Mouse (Mus musculus) liver, adult 2 months (tissue): Measurements from ENCODE around the gene Uckl1. TPM values are rescaled to one million over a fixed set of nuclear protein-coding genes. Genes with fewer than 3 reads are reported as not detected.

Experiments
- DNase-seq: peaks from one replicate; pipeline ENCODE4 v3.0.0-alpha.2; 2011; ENCODE audit warnings: low read depth, low spot score; ENCODE audit errors: extremely low read depth
- H3K27ac ChIP-seq: fragments of 200-500 bp; replicated peaks from 2 replicates; pipeline ENCODE4 v1.5.1; 2012; ENCODE audit warnings: low read depth, mild to moderate bottlenecking, control low read depth, inconsistent platforms, low read length; ENCODE audit not compliant: insufficient read depth
- H3K27me3 ChIP-seq: fragments of 200-500 bp; 2 replicates; pipeline ENCODE4 v1.6.1; 2012; ENCODE audit warnings: mild to moderate bottlenecking, moderate library complexity, low read length, inconsistent platforms; ENCODE audit not compliant: control insufficient read depth, insufficient read depth
- H3K36me3 ChIP-seq: fragments of 200-500 bp; 2 replicates; pipeline ENCODE4 v1.6.1; 2012; ENCODE audit warnings: low read length, inconsistent platforms; ENCODE audit not compliant: control insufficient read depth, insufficient read depth
- H3K4me1 ChIP-seq: fragments of 200-500 bp; 2 replicates; pipeline ENCODE4 v1.6.1; 2011; ENCODE audit warnings: low read length; ENCODE audit not compliant: control insufficient read depth, insufficient read depth
- H3K4me3 ChIP-seq: fragments of 200-500 bp; 2 replicates; pipeline ENCODE4 v1.5.1; 2011; ENCODE audit warnings: low read depth, mild to moderate bottlenecking, control low read depth, low read length, moderate library complexity; ENCODE audit not compliant: insufficient read depth
- H3K79me2 ChIP-seq: fragments of 200-500 bp; 2 replicates; pipeline ENCODE4 v1.6.1; 2012; ENCODE audit warnings: inconsistent platforms, mild to moderate bottlenecking, low read length, moderate library complexity; ENCODE audit not compliant: control insufficient read depth, insufficient read depth
- H3K9ac ChIP-seq: fragments of 200-500 bp; 2 replicates; pipeline ENCODE4 v1.6.1; 2012; ENCODE audit warnings: low read depth, mild to moderate bottlenecking, control low read depth, inconsistent platforms, low read length
- CTCF ChIP-seq: fragments of 200-500 bp; IDR thresholded peaks from 2 replicates; pipeline ENCODE4 v1.5.1; 2011; ENCODE audit warnings: low read depth, low read length, control low read depth
- POLR2A ChIP-seq: fragments of 200-500 bp; IDR thresholded peaks from 2 replicates; pipeline ENCODE4 v1.6.1; 2011; ENCODE audit warnings: low read length, control low read depth; ENCODE audit not compliant: insufficient read depth; ENCODE audit errors: extremely low read depth
- WGBS: fragments of 180-500 bp; shearing (Covaris S2); methylation state at CpG from one replicate; pipeline ENCODE4 v1.1.7; 2018; 5-methylcytosine and 5-hydroxymethylcytosine counted together
- polyA plus RNA-seq: library from polyadenylated mRNA; depleted of rRNA; stranded (reverse); fragments of >200 nt; gene quantifications from 2 replicates; pipeline ENCODE4 v1.2.3, GENCODE M21; 2012
- total RNA-seq: library from RNA; depleted of rRNA; stranded (reverse); fragments of >200 nt; gene quantifications from 2 replicates; pipeline ENCODE4 v1.2.3, GENCODE M21; 2014

Uckl1 gene
- total and polyA plus RNA-seq, 2 experiments = 30.9 to 90.1 TPM

DNA sequence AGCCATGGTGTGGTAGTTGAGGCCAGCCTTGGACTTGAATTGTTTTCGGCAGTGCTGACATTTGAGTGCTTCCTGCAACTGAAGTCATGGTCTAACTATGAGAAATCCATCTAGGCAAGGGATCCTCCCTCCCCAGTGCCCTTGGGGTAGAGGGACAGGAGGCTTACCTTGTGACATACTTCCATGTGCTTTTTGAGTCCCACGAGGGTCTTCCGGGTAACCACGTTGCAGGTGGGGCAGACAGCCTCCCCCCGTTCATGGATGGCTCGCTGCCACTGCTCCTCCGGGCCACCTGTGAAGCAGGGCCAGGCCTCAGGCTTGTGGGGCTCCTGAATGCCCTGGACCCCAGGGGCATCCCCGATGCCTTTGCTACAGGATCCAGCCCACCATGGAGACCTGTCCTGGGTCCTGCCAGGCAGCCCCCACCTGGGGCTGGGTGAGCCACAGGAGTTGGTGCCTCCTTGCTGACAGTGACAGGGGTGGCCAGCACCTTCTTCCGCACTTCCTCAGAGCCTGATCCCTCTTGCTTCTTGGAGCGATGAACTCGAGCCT lies 3.6 kb upstream of the Uckl1 start:
- H3K4me3 ChIP-seq = no peak overlapping the region
- no peaks in the 10 kb centered on the region; the same call in 1 of the 2 replicates for H3K36me3 ChIP-seq
- no peak overlapping the region for H3K9ac ChIP-seq
- no peaks in the 10 kb centered on the region; the same call in 1 of the 2 replicates for H3K79me2 ChIP-seq
- TF ChIP-seq POLR2A = no peak
- TF ChIP-seq CTCF = no peak
- H3K27me3 ChIP-seq = no peaks in the 10 kb centered on the region
- no peak overlapping the region for H3K27ac ChIP-seq
- peaks cover 4% of the 10 kb centered on the region; the same call in 1 of the 2 replicates for H3K4me1 ChIP-seq
- 90% methylated on average over 11 of the region's 11 CpGs for WGBS
- DNase-seq = no peak

DNA sequence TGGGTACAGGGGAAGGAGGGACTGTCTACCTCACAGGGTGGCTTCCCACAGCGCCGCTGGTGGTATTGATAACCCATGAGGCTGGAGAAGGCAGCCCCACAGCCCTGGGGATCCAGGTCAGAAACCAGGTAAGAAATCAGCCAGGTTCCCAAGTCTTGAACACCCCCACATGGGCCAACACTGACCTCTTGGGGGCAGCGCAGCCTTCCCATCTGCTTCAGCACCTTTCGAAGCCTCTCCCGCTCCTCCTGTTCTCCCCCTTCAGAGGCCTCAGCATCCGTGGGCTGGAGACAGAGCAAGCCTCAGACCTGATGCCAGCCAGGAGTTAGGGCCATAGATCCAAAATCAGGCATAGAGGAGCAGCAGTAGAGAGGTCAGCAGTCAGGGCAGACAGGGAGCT lies 3.1 kb upstream of the Uckl1 start:
- Histone ChIP-seq H3K27ac (no peak overlapping the region), H3K4me3 (no peak overlapping the region), H3K36me3 (no peaks in the 10 kb centered on the region; the same call in 1 of the 2 replicates), H3K9ac (no peak overlapping the region), H3K79me2 (no peaks in the 10 kb centered on the region; the same call in 1 of the 2 replicates), H3K4me1 (peaks cover 8% of the 10 kb centered on the region; the same call in 1 of the 2 replicates), H3K27me3 (no peaks in the 10 kb centered on the region)
- WGBS = 91% methylated on average over 6 of the region's 6 CpGs
- DNase-seq = no peak
- TF ChIP-seq POLR2A = no peak
- TF ChIP-seq CTCF = peak; percentile 17; the same call in 1 of the 2 replicates

DNA sequence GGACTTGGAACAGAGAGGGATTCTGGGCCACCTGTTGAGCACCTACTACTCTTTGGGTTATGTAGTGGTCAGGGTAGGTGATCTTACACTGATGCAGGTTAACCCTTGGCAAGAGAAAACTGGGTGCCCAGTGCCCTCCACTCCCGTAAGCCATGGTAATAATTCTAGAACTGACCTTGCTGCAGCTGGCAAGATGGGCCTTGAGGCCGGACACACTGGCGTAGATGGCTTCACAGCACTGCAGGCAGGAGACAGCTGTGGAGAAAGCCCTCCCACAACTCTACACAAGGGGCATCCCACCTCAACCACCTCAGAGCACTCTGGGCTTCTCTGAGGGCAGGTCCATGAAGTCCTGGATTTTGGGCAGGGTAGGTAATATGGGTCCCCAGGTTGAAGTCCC lies 1.4 kb upstream of the Uckl1 start:
- 93% methylated on average over 3 of the region's 3 CpGs for WGBS
- H3K4me3 ChIP-seq = no peak overlapping the region
- TF ChIP-seq POLR2A = no peak
- no peak for TF ChIP-seq CTCF
- DNase-seq = no peak
- no peaks in the 10 kb centered on the region; the same call in 1 of the 2 replicates for H3K36me3 ChIP-seq
- no peak overlapping the region for H3K27ac ChIP-seq
- no peaks in the 10 kb centered on the region; the same call in 1 of the 2 replicates for H3K79me2 ChIP-seq
- H3K27me3 ChIP-seq = no peaks in the 10 kb centered on the region
- peaks cover 12% of the 10 kb centered on the region; the same call in 1 of the 2 replicates for H3K4me1 ChIP-seq
- no peak overlapping the region for H3K9ac ChIP-seq

DNA sequence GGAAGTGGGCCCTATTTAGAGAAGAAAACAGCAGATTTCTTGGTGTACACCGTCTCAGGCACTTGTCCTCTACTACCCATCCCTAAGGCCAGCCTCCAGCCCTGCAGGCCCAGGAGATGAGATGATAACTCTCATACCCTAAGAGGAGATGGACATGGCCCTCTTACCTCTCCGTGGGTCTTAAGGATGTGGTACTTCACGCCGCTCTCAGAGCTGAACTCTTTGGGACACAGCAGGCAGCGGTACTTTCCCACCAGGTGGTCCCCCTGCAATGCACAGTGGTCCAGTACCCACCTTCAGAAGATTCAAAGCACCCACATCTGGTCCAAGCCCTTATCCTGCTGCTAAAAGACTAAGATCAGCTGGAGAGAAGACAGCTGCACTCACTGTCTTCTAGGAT lies 814 bp upstream of the Uckl1 start:
- peaks cover 12% of the 10 kb centered on the region; the same call in 1 of the 2 replicates for H3K4me1 ChIP-seq
- H3K4me3 ChIP-seq = no peak overlapping the region
- no peak for DNase-seq
- 94% methylated on average over 5 of the region's 5 CpGs for WGBS
- H3K27ac ChIP-seq = no peak overlapping the region
- H3K27me3 ChIP-seq = no peaks in the 10 kb centered on the region
- TF ChIP-seq CTCF (no peak), POLR2A (no peak)
- H3K79me2 ChIP-seq = peaks cover 4% of the 10 kb centered on the region; the same call in 1 of the 2 replicates
- H3K36me3 ChIP-seq = no peaks in the 10 kb centered on the region; the same call in 1 of the 2 replicates
- no peak overlapping the region for H3K9ac ChIP-seq

DNA sequence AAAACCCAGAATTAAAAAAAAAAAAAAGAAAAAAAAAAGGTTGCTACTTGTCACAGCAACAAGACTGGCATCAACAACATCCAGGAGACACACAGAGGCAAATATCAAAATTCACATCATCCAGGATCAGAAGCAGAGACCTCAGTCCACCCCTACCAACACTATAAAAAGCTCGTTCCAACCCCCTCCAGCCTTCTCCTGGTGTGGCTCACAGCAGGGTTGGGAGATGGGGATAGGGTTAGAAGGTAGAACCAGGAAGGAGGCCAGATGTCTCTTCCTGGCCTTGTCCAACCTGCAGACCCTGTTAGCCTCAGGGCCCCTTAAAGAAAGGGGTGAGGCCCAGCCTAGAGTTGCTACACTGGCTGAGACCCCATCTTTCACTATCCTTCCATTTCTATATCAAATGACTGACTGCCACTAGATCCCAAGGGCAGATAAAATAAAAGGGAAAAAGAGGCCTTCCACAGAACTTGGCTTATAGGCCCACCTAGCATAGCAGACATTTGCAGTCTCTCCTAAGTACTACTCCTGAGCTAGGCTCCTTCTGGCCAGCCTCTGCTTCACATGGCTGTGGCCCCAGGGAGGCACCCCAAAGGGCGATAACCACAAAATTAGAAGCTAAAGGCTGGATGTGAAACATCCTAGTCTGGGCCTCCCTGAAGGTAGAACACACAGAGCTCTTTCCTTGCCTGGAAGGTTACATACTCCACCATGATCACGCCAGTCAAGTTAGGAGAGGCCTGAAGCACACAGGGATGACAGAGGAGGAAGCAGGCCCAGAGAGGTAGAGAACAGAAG lies 1.0 kb downstream of the Uckl1 start:
- DNase-seq = no peak
- peaks cover 13% of the 10 kb centered on the region; the same call in 1 of the 2 replicates for H3K79me2 ChIP-seq
- no peak overlapping the region for H3K9ac ChIP-seq
- H3K4me3 ChIP-seq = no peak overlapping the region
- H3K27me3 ChIP-seq = no peaks in the 10 kb centered on the region
- WGBS = 94% methylated on average over 3 of the region's 3 CpGs
- H3K36me3 ChIP-seq = no peaks in the 10 kb centered on the region; the same call in 1 of the 2 replicates
- TF ChIP-seq CTCF (no peak), POLR2A (no peak)
- peaks cover 16% of the 10 kb centered on the region; the same call in 1 of the 2 replicates for H3K4me1 ChIP-seq
- H3K27ac ChIP-seq = no peak overlapping the region
